Comparison of ENCODE assay signal across 8 mouse cellular contexts in genomic region chr7:73400051-73400916, GRCm38 (mm10). TPM values are rescaled to one million over a fixed set of nuclear protein-coding genes. Genes with fewer than 3 reads are reported as not detected.
A peak's percentile ranks its signal among the peaks of the same experiment; 100 is the strongest.
DNase-seq lines count a peak whose midpoint lies in the region; ATAC-seq and TF ChIP-seq lines count a peak whose summit lies in the region.

No protein-coding gene starts in this region.

- peak overlapping the region; percentile 60 for H3K4me3 ChIP-seq in gastrocnemius, adult 2 months
- peak overlapping the region; percentile 70 for H3K4me3 ChIP-seq in E14TG2a.4 (replicated peaks; ENCODE audit: low read length)
- H3K4me3 ChIP-seq in forebrain, embryonic 13.5 days: peak overlapping the region; percentile 35
- no peak overlapping the region for H3K4me3 ChIP-seq in liver, embryonic 13.5 days (replicated peaks)

- intact Hi-C loops in gastrocnemius, adult 2 months (cut with DNase I): no loop called here

- H3K4me2 ChIP-seq in forebrain, embryonic 13.5 days: peak overlapping the region; percentile 58
- peak overlapping the region; percentile 43 for H3K4me2 ChIP-seq in liver, embryonic 13.5 days

- DNase-seq in gastrocnemius, adult 2 months: no peak
- DNase-seq in gastrocnemius, adult 8-10 months (ENCODE audit: low spot score in 2 of 2): no peak
- no peak for DNase-seq in liver, embryonic 13.5 days
- DNase-seq in ovary, postnatal 36 days (ENCODE audit: low spot score): no peak
- DNase-seq in urinary bladder, postnatal 14 days (ENCODE audit: low spot score): no peak

- peak; percentile 79 for ATAC-seq in forebrain, embryonic 13.5 days
- no peak for ATAC-seq in liver, embryonic 13.5 days (ENCODE audit: low read depth)
- ATAC-seq in cerebellum, adult (ENCODE audit: insufficient number of reproducible peaks, low FRiP score, low TSS enrichment): no peak

- peak overlapping the region; percentile 98 for H3K27ac ChIP-seq in gastrocnemius, adult 2 months
- peak overlapping the region; percentile 84 for H3K27ac ChIP-seq in forebrain, embryonic 13.5 days
- H3K27ac ChIP-seq in liver, embryonic 13.5 days: no peak overlapping the region

- no peaks in the 10 kb centered on the region for H3K36me3 ChIP-seq in E14TG2a.4 (ENCODE audit: insufficient read depth, low read length)
- H3K36me3 ChIP-seq in forebrain, embryonic 13.5 days (ENCODE audit: poor library complexity, severe bottlenecking): peaks cover 19% of the 10 kb centered on the region
- H3K36me3 ChIP-seq in liver, embryonic 13.5 days: no peaks in the 10 kb centered on the region

- WGBS in forebrain, embryonic 13.5 days: 2% methylated on average over 20 of the region's 20 CpGs
- 15% methylated on average over 20 of the region's 20 CpGs for WGBS in liver, embryonic 13.5 days (ENCODE audit: insufficient replicate concordance)

- H3K27me3 ChIP-seq in E14TG2a.4 (ENCODE audit: insufficient read depth, low read length): peaks cover 96% of the 10 kb centered on the region
- no peaks in the 10 kb centered on the region for H3K27me3 ChIP-seq in forebrain, embryonic 13.5 days
- peaks cover 67% of the 10 kb centered on the region for H3K27me3 ChIP-seq in liver, embryonic 13.5 days

- H3K9me3 ChIP-seq in E14TG2a.4 (ENCODE audit: low read length): no peaks in the 10 kb centered on the region
- no peaks in the 10 kb centered on the region for H3K9me3 ChIP-seq in forebrain, embryonic 13.5 days (replicated peaks)
- H3K9me3 ChIP-seq in liver, embryonic 13.5 days (replicated peaks): no peaks in the 10 kb centered on the region

- no peak for TF ChIP-seq CTCF in gastrocnemius, adult 2 months (IDR thresholded peaks at IDR 0.05)
- no peak for TF ChIP-seq CTCF in E14TG2a.4 (conservative IDR thresholded peaks at IDR 0.05; ENCODE audit: low read length)

- H3K9ac ChIP-seq in forebrain, embryonic 13.5 days: peak overlapping the region; percentile 43
- H3K9ac ChIP-seq in liver, embryonic 13.5 days: no peak overlapping the region

- peaks cover 58% of the 10 kb centered on the region for H3K4me1 ChIP-seq in E14TG2a.4 (replicated peaks; ENCODE audit: low read depth, low read length)
- peaks cover 81% of the 10 kb centered on the region for H3K4me1 ChIP-seq in forebrain, embryonic 13.5 days
- peaks cover 13% of the 10 kb centered on the region for H3K4me1 ChIP-seq in liver, embryonic 13.5 days (replicated peaks)

RNA-seq across cellular contexts. Expression of gene Rgma, which starts 25.0 kb away (rescaled TPM):
- 10 to 100 TPM; 46.1 to 52.4 TPM for total RNA-seq in gastrocnemius, adult 2 months (2021)
- 10 to 100 TPM; 42.9 to 60.8 (median 51.4) TPM for total RNA-seq in gastrocnemius, adult 8-10 months (2022)
- polyA plus RNA-seq in forebrain, embryonic 13.5 days (2015; fragmentation: Nextera tagmentation; extraction: Ambion mirVana): 24.7 and 27.6 TPM in 2 replicates
- polyA plus RNA-seq in liver, embryonic 13.5 days (2015; fragmentation: Nextera tagmentation; extraction: Ambion mirVana): 0.23 and 0.31 TPM in 2 replicates
